Mouse (Mus musculus) inflammation-experienced regulatory T-cells, adult 6 months (primary cell): ENCODE measurements at regions not wholly inside any gene's neighbourhood (a gene's known extent, or its start where the extent isn't known, plus 50 kb on each side); places are given as distances from the start of the nearest gene placed in this dataset.

Source experiments
- ATAC-seq: one replicate; pipeline ENCODE4 v1.8.0; 2017

DNA sequence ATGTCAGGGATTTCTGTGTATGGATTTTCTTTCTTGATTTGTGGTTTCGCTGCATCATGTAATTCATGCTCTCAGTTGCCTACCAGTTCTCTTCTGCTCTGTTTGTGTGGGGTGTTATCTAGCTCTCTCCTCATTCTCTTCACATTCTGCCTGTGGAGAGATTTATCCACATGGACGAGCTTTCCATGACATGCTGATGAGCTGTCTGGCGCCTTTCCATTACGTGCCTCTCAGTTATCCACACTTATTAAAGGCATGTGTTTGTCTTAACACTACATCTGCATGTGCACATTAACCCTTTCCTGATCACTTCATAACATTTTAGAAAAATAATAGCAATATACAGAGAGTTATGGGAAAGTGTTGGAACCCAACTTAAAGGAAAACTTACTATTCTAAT, 106.6 kb upstream of the Negr1 start:
- no peak for ATAC-seq

DNA sequence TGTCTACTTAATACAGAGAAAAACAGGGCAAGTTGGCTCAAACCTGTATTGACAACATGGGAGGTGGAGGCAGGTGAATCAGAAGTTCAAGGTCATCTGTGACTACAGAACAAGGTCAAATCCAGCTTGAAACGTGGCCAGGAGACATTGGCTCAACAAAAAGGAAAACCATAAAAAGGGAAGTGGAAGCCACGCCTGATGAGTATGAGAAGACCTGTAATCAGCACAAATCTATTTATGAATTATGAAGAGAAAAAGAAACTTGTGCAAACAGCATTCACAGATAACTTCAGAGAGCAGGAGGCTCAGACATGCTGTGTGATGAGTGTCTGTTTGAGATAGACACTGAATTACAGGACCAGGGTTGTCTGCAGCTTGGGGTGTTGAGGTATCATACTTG, 98.3 kb upstream of the Negr1 start:
- no peak for ATAC-seq

DNA sequence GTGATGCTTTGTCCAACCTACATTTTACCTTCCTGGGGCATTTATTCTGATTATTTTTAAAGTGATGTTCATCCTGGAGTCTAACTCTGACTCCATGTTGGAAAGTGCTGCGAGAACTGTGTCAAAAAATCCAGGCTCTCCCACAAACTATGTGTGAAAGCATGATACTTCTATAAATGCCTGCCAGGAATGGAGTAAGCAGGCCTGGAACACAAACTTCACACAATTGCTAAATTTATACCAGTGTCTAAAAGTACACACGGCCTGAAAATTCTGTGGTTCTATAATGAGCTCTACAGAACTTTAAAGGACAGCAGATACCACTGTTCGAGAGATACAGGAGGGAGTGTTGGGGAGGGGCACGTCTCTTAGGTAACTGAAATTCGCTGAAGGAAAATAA, 96.0 kb upstream of the Negr1 start:
- no peak for ATAC-seq

DNA sequence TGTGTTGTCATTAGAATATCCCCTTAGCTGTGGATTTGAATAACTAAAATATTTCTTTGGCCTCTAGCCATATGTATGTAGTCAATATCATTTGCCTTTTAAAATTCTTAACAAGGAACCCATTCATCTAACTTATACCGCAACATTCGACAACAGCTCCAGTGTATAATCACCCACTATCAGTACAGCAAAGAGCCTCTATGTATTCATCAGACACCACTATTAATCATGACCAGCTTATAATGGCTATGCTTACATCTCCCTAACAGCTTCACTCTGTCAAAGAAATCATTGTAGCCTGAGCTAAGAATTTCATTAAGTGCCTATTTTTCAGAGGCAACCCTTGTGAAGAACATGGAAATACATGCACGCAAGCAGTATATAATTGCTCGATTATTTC, 88.9 kb upstream of the Negr1 start:
- no peak for ATAC-seq
